Mouse (Mus musculus) urinary bladder, postnatal 10 days (tissue): Measurements from ENCODE around the gene Map4k5.

Source experiments
- DNase-seq: peaks from one replicate; pipeline ENCODE4 v3.0.0; 2022; ENCODE audit warnings: low spot score

Map4k5 gene

DNA sequence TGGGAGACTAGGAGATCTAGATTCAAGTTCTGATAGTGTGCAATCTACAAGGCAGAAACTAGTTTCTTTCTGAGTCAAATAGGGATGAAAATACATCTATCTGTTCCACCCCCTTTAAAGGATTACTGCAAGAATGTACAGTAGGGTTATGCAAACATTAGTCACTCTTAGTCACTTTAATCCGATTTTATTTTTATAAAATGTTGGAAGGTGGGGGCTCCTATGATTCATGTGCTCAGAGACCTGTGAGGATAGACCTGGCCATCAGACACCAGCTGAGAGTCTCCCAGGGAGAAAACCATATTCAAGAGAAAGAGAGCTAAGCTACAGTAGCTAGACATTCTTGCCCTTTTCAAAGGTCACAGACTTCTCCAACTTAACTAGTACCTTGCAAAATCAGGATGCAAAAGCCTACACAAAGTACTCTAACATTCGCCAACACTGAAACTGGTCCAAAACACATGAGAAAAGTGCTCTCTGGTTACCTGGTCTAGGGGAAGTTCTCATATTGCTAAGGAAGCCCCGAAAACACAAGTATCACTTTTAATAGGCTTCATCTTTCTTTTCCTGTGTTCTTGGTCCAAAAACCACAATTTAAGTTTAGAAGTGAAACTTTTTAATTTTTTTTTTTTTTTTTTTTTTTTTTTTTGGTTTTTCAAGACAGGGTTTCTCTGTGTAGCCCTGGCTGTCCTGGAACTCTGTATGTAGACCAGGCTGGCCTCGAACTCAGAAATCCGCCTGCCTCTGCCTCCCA is 7.7 kb downstream of the Map4k5 start:
- no peak for DNase-seq

DNA sequence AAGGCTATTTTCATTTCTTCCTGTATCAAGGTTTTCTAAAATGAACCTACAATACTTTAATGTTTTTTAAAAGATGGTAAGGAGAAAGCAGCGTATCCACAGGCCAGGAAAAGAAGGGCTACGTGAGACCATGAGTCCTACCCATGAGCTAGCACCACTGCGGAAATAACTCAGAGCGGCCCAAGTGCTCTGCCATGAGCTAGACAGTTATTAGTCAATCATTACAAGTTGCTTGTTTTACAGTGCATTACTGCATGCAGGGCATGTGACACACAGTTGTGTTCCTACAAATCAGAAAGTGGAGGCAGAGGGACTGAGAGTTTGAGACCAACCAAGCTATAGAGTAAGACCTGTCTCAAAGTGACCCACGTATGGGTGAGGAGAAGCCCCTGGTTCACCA is 8.9 kb downstream of the Map4k5 start:
- DNase-seq = no peak

DNA sequence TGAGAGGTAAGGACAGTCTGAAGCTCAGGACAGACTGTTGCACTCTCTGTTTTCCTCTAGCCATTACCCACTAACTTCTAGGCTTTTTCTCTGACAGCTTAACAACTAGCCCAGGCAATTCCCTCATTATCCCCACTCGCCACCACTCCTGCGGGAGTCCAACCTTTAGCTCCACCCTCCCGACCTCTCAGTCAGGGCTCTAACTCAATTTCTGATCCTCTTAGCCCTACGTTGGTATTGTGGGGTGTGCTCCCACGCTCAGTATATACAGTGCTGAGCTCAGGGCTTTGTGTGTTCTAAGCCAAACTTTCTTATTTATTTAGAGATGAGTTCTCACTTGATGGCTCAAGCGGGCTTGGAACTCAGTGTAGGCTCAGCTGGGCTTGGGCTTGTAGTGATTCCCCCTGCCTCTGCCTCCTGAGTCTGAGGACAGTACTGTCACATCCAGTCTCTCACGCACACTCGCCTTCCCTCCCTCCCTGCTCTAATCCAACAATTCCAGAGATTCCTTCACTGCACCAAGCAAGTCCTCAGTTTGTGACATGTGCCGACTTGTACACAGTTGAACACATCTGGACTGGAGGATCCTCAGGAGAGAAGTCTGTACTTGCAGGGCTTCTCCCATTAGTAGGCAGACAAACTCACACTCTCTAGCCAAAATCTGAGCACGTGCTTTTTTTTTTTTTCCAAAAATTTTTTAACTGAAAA is 11.6 kb downstream of the Map4k5 start:
- DNase-seq = no peak

DNA sequence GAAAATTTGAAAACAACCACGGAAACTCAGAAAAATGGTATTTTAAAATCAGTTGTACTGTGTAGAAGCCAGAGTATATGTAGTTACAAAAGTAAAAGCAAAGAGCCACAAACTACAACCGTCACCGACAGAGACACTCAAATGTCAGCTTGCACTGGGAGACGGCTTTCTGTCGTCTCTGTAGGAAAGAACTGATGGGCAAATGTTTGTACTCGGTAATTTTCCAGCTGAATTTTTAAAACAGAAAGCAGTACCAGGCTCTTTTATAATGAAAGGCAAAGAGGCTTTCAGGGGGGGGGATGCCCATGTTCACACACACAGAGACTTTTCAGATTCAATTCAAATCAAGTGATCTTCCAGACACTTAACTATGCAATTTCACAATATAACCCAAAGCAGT is 13.3 kb downstream of the Map4k5 start:
- no peak for DNase-seq

DNA sequence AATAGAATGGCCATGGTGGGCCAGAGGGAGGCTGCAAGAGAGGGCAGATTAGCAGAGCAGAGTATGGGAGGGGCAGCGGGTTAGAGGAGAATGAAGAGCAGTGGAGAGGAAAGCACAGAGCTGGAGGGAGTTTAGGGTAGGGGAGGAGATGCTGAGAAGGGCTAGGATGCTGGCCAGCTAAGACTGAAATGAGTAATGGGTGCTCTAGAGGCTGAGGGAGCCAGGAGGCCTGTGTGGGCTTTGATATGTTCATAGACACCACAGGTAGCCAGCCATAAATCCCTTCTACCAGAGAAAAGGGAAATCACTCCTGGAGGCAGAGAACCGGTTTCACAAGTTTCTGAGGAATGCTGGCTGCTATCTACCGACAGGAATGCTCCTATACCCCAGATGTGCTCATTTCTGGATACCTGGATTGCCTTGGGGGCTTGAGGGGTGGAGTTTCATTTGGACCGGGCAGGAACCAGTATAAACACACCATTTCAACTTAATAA is 13.8 kb downstream of the Map4k5 start:
- no peak for DNase-seq

DNA sequence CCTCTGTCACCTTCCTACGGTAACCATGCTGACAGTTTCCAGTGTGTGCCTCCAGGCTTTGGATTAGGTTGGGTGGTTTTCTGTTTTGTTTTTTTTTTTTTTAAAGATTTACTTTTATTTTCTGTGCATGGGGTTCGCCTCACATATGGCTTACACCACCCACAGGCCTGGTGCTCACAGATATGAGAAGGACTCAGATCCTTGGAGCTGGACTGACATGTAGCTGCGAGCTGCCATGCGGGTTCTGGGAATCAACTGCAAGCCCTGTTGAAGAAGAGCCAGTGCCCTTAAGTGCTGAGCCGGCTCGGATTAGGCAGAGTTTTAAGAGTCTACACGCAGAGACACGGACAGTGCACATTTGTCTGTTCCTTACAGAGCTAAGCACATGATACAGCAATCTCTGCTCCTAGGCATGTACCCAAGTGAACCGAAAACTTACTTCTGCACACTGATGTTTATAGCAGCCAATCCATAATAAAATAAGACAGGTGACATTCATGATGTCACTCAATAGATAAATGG is 15.1 kb downstream of the Map4k5 start:
- DNase-seq = no peak

DNA sequence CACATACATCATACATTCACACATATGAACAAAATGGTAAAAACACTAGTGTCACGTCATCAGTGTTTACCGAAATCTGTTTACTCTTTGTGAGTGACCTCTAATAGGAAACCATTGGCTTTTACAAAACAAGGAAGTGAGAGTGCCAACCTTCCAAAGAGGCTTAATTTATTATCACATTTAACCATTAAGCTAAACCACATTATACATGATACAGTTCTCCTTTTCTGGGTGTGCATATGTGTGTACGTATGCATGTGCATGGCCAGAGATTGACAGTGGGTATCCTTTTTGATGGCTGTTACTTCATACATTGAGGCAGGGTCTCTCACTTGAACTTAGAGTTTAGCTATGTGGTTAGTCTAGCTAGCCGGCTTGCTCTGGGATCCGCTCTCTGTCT is 21.4 kb downstream of the Map4k5 start:
- no peak for DNase-seq

DNA sequence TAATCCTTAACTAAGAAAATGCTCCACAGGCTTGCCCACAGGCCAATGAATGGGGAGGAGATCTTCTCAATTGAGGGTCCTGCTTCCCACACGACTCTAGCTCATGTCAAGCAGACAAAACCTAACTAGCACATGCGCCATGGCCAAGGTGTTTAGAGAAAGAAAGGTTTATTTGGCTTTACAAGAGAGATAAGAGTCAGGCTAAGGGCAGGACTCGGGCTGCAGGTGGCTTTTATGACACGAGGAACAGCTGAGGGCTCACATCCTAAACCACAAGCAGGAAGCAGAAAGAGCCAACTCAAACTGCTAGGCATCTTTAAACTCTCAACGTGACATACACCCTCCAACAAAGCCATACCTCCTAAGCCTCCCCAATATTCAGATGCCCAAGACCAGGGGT is 25.7 kb downstream of the Map4k5 start:
- no peak for DNase-seq

DNA sequence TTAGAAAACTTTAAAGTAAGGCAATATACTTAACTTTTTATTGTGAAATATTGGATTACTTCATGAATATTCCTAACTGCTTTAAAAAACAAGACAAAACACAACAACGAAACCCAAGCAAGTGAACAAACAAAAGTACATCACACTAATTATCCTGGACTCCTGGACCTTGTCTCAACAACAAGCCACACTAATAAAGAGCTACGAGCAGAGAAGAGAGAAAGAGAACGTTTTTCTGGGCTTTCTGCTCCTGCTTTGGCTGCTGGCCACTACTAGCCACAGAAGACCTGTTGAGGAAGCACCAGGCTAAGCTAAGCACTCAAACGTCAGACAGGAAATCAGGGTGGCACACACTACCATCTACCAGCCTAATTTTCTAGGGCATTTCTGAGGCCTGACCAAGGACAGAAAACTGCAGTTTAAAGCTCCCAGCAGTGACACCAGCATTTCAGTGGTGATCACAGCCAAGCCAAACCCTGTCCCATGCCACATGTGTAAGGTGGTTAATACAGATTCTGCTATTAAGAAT is 28.8 kb downstream of the Map4k5 start:
- DNase-seq = no peak

DNA sequence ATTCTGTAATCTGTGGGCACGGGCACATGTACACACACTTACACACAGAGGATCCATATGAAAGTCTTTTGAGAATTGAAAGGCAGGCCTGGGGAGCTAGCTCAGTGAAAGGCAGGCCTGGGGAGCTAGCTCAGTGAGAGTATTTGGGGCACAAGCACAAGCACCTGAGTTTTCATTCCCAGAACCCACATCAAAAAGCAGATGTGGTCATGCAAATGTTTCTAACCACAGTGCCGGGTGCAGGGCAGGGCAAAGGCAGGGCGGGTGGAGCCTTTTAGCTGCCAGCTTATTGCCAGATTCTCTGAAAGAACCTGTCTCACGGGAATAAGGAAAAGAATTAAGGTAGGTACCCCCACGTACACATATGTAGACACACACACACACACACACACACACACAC is 29.5 kb downstream of the Map4k5 start:
- no peak for DNase-seq

DNA sequence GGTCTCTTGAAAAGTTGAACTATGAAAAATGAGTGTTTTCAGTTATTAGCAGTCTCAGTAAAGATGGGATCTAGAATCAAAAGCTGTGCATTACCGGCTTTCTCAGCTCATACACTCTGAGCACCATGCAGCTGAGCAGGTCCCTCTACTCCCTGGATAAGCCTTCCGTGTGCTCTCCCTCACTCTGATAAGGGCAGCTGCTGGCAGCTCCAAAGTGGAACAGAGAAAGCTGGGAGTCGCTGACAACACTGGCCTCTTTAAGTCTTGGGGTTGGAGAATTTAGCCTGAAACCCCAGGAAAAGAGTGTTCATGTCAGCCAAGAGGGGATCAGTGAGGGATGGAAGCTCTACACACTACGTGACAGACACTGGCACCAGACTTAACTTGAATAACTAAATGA is 34.2 kb downstream of the Map4k5 start:
- DNase-seq = no peak

DNA sequence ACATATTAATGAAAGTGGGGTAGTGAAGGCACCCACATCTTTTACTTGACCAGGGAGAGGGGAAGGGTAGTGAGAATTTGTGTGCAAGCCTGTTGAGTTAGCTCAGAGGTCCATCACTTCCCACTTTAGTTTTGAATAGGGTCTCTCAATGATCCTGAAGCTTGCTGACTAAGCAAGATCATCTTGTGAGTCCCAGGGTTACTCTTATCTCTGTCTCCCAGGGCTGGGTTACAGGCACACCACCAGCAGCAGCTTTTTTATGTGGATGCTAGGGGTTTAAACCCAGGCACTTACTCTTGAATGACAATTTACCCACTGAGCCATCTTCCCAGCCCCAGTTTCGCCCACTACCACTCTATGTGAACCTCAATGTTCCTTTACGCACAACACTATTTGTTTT is 35.4 kb downstream of the Map4k5 start:
- no peak for DNase-seq

DNA sequence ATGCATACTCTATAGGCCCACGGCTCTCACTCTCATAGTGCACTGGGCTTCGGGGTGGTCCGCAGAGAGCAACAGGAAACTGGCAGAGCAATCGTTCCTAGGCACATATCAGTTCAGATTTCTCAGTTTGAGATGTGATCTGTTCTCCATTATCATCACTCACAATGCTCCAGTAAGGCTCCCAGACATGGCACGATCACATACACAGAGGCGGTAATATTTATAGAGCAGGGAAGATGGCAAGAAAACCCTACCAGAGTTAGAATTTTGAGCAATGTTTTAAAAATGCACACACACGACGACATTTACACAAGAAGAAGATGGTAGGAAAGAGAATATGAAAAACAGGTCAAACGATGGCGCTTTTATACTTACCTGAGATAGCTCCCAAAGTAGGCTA is 36.6 kb downstream of the Map4k5 start:
- DNase-seq = no peak

DNA sequence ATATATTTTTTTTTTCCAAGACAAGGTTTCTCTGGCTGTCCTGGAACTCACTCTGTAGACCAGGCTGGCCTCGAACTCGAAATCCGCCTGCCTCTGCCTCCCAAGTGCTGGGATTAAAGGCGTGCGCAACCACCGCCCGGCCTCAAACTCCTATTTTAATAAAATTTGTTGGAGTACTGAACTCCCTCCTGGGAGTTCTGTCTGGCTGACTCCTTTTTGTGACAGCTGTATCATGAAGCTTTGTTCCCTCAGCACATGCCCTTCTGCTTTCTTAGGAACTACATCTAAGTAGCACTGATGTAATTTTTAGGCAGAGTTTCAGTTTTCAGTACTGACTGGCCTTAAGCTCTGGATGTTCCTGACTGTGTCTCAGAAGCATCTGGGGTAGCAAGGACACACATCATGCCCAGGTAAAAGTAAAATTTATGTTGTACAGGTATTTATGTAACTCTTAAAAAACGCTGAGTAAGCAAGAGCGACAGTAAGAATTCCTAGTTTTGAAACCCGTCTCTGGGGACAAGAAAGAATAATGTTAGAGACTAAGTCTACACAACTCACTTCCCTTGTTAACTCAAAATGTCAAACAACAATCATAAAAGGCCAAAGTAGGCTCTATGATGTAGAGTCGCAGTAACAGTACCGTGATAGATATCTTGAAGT is 37.2 kb downstream of the Map4k5 start:
- DNase-seq = no peak

DNA sequence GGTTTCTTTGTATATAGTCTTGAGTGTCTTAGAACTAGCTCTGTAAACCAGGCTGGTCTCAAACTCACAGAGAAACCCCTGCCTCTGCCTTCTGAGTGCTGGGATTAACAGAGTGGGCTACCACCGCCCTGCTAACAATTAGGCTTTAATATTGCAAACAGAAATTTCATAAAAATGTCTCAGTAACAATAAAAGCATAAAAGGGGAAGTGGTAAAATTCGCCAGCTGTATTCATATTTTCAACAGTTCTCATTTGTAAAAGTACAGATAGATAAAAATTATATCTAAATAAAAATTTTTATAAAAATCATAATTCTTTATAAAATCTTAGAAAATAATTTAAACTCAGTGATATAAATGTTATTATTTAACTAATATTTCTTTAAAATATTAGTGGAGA is 39.1 kb downstream of the Map4k5 start:
- DNase-seq = no peak

DNA sequence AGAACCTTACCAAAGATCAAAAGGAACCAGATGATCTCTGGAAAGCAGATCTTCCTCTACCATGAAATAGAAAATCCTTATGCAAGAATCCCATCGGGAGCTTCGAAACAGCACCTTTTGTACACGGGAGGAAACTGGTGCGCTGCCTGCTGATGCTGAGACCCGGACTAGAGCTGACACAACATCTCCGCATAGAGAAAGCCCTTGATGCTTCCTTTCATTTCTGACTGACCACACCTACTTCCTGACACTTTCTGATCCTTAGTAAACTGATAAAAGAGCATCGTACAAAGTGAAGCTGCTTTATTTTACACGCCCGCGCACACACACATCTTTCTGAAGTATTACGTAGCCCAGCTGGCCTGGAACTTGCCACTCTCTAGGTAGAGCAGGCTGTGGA is 39.6 kb downstream of the Map4k5 start:
- DNase-seq = no peak

DNA sequence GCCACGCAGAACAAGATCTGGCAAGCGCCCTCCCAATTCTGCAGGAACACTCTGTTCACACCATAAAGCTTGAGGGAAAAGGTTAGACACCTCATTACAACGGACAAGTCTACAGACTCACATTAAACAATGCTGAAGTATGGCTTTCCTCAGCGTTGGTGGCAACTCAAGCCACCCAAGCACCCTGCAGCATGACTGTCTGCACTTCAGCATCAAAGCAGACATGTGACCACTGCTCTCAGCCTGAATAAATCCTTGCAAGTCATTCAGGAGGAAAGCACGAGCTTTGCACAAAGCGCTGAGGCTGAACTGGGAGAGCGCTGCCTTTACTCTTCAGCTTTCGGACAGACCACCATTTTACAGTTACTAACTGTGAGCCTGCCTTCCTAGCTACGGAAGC is 40.7 kb downstream of the Map4k5 start:
- no peak for DNase-seq

DNA sequence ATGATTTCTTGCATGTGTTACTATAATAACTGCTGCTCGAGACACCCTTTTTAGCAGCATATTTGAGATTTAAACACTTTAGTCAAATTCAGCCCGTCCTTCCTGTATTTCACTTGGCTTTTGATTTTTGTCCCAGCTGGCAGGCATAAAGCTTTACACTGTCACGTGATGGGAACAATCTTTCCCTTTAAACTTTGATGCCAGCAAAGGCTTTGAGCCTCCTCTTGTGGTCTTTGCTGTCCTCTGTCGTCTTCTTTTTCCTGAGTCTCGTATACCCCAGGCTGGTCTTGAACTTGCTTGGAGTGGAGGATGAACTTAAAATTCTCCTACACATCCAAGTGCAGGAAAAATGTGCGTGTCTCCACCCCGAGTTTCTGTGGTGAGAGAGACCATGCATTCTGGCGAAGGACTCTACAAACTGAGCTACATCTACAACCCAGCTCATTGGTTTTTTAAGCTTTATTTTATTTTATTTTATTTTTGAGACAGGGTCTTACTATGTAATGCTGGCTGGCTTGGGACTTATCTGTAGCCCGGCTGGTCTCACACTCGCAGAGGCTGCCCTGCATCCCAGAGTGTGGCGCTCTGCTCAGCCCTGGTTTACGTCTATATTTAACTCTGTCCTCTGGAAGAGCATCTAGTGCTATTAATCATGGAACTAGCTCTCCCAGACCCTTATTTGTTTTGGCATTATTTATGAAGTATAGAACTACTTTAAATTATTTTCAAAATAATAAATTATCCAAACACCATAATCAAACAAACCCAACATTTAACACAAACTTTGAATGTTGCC is 44.7 kb downstream of the Map4k5 start:
- no peak for DNase-seq

DNA sequence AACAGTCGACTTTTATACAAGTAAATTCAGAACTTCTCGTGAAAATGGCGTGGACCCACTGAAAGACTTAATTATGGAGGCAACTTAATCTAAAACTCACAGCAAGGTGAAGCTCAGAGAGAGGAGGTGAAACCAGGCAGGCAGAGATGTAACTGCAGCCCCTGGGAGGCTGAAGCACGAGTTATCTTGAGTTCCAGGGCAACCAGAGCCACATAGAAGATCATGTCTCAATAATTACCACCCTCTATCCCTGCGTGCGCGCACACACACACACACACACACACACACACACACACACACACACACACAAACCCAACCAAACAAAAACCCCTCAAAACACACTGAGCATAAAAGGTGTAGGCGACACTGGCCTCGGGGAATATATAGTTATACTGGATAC is 46.5 kb downstream of the Map4k5 start:
- DNase-seq = no peak

DNA sequence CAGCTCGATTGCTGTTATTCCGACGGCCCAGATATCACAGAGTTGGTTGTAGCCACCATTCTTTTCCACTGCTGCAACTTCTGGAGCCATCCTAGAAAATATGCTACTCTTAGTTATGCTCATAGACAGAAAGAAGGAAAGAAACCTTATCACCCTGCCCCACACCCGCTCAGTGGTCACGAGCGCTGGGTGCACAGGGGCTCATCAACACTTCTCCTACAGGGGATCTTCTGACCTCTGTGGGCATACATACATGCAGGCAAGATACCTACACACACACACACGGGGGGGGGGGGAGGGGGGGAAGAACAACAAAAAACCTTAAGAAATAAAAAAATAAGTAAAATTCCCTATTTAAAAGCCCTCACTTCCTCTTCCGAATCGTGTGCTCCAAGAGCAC is 47.3 kb downstream of the Map4k5 start:
- DNase-seq = no peak

DNA sequence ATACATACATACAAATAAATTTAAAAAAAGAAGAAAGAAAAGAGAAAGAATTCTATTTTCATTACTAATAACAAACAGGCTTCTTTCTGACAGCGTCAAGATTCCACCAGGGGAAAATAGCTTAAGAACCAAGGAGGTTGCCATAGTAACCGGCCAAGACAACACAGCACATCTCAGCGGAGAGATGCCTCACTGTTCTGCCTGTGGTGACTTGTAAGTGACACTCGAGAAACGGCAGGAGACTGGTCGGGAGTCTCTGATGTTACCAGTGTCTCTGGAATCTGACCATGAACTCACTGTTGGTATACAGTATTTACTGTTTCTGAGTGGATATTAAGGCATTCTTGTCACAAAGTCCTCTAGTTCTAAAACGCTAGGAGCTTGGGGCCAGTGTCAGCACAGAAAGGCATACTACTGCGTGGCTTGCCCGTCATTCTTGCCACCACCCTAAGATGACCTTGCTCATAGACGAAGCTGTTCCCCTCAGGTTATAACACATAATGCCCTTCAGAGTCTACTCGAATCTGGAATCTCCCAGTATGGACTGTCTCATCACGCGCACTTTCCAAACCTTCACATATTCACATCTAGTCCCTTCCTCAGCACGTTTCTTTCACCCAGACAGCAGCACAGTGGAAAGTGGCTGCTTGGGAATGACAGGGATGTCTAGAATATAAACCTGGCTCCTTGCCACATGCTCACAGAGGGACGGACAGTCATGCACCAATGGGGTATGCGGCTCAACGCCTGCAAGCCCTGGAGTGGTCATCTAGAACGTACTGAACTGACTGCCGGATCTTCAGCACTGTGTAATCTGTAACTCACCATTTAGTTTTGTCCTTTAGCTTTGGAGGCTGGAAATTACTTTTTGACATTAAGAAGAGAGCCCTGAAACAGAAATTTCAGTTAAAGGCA is 49.2 kb downstream of the Map4k5 start:
- DNase-seq = no peak
